Mouse (Mus musculus) spleen, adult 2 months (tissue): Measurements from ENCODE around the gene Stat1.

Experiments used
- CTCF ChIP-seq: fragments of 200-500 bp; IDR thresholded peaks from 2 replicates; pipeline ENCODE4 v1.5.1; 2011; ENCODE audit warnings: mild to moderate bottlenecking, inconsistent platforms; ENCODE audit not compliant: insufficient read depth, insufficient read length, insufficient replicate concordance; ENCODE audit errors: extremely low read depth
- POLR2A ChIP-seq: fragments of 200-500 bp; IDR thresholded peaks from 2 replicates; pipeline ENCODE4 v1.6.1; 2011; ENCODE audit warnings: low read depth, low read length, inconsistent platforms

- TF ChIP-seq POLR2A (no peak), CTCF (peak; percentile 46; the same call in 1 of the 2 replicates)
Measured at GRCm38 (mm10) chr1:52146214-52146970, 27.2 kb downstream of the Stat1 start.
